Mouse (Mus musculus): ENCODE measurements around the gene Hes7.

DNA sequence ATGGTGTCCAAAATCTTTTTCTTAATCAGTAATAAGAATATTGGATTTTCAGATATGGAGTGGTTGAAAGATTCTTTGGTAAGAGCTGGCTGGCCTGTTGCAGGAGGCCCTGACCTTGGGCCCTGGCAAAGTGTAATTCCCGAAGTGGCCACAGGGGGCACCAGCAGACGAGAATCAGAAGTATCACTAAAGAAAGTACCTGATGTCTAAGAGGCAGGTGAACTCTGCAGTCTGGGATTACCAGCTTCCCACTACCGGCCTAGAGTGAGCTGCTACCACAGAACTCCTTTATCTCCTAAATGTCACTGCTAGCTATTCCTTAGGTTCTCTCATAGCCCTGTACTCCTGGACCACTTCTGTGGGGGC is 27.8 kb upstream of the Hes7 start:
- TF ChIP-seq POLR2A (IDR thresholded peaks at IDR 0.05; ENCODE audit: low read depth, low read length) (no peak), CTCF (conservative IDR thresholded peaks at IDR 0.05; ENCODE audit: insufficient read depth, insufficient read length, low read depth, low read length) (peak; percentile 83)

Data from kidney, adult 2 months (tissue).